Mouse (Mus musculus) NIH3T3 (cell line): ENCODE data around the gene Nfs1.
"Not testable (repeated sequence)": the region's sequence is repeated elsewhere in the genome, so short reads cannot be mapped to it uniquely, and the experiment has no call there.

Experiments used
- DNase-seq: peaks from one replicate; pipeline ENCODE4 v3.0.0-alpha.2; 2012; ENCODE audit warnings: low read depth

The Nfs1 gene

GRCm38 (mm10) chr2:156143953-156144724, at the start of gene Nfs1, which contains the start of gene Romo1:
Gene Nfs1, minus strand, starts transcription at chr2:156144186.
Gene Romo1, plus strand, starts transcription at chr2:156144039.
- DNase-seq = peak; percentile 96

GRCm38 (mm10) chr2:156193066-156193862, 49.3 kb upstream of the Nfs1 start:
- DNase-seq = no peak

DNA sequence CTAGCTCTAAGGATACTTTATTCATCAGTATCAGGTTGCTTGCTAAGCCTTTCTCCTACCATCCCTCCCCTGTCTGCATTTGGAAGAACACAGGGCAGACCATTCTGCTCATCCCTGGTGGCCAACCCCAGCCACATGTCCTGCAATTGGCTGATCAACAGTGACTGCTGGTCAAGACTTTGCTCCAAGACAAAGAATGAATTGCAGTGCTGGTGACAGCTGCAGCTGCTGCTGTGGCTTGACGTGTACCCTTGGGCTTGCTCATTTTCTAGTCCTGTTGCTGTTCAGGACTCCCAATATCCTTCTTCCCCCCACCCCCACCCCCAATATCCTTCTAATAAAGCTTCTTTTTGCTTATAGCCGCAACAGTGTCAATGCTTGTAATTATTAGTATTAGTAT, 48.1 kb upstream of the Nfs1 start:
- no peak for DNase-seq

DNA sequence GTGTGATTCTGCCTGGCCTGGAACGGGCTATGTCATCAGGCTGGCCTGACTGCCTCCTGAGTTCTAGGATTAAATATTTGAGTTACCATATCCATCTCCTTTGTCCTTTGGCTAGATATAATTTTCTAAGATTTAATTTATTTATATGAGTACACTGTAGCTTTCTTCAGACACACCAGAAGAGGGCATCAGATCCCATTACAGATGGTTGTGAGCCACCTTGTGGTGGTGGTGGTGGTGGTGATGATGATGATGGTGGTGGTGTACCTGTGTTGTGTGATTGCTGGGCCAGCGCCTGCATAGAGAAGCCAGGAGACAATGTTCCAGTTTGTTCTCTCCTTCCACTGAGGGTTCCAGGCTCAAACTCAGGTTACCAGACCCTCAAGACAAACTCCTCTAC, 47.6 kb upstream of the Nfs1 start:
- no peak for DNase-seq

DNA sequence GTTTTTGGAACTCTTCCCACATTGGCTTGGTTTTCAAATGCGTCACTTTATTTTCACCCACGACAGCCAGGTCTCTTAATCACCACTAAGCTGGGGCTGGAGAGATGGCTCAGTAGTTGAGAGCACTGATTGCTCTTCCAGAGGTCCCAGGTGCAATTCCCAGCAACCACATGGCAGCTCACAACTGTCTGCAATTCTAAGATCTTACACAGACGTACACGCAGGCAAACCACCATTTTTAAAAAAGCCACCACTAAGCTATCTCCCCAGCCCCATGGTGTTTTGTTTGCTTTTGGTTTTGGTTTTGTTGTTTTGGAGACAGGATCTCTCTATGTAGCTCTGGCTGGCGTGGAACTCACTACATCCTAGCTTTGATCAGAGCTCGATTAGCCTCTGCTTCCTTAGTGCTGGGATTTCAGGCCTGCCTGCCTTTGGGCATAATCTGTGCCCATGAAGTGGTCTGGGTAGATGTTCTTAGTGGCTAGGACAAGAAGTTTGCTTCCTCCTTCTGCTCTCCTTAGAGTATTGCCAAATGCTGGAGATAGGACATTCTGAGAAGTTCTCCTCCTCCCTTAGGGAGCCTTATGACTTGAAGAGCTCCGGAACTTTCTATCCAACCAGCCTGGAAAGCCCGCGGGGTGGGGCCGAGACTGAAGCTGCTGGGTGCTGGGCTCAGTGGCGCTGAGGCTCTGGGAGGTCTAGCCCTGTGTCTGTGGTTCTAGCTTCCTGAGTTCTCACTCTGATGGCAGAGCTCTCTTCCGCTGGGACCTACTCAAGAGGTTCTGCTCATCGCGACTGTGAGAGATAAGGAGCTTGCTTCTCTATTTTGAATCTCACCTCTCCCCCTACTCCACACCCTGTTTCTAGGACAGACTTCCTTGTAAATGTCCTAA, 46.3 kb upstream of the Nfs1 start:
- DNase-seq = no peak

DNA sequence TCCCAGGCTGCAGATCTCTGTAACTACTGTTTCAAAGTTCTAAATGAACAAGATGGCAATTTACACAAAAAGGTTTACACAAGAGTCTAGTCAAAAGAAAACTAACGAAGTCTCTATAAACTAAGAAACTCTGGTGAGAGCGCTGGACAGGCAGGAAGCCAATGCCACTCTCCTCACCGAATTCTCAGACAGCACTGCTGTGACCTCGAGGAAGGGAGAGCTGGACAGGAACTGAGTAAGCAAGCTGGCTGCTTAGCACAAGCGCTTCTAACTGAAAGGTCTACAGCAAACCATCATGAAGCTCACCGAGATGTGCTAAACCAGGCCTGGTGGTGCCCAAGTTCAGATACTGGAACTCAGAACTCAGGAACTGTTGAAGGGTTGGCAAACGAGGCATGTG, 45.3 kb upstream of the Nfs1 start:
- not testable (repeated sequence) for DNase-seq

- no peak for DNase-seq
These were observed 37.6 kb upstream of the Nfs1 start for GRCm38 (mm10) chr2:156181592-156181991.

DNA sequence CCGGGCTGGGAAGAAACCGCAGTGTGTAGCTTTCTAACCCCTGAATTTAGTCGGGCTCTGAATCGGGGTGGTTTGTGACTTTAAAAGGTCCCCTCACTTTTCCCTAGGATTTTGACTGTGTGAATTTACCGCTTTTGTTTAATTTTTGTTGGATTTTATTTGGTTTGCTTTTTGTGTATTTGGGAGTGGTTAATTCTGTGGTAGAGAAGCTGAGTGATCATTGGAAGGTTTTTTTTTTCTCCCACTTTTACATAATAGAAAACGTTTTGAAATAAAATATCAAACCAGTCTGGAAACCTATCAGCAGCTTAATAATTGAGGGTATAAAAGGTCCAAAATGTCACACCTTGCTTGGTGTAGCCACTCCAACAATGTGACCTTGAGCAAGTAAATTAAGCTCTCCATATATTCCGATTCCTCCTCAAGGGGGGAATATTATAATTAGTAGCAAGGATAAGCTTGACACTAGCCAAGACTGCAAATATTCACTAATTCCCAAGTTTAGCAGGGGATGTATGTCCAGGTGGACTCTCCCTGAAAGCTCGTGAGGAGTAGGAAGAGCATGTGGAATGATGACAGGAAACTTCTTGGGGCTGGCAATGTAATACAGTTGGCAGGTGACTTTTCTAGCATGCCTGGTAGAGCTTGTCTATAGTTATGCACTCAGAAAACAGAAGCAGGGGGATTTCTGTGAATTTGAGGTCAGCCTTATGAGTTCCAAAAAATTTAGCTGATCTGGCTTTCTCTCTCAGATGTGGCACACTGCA, 37.0 kb upstream of the Nfs1 start:
- no peak for DNase-seq

DNA sequence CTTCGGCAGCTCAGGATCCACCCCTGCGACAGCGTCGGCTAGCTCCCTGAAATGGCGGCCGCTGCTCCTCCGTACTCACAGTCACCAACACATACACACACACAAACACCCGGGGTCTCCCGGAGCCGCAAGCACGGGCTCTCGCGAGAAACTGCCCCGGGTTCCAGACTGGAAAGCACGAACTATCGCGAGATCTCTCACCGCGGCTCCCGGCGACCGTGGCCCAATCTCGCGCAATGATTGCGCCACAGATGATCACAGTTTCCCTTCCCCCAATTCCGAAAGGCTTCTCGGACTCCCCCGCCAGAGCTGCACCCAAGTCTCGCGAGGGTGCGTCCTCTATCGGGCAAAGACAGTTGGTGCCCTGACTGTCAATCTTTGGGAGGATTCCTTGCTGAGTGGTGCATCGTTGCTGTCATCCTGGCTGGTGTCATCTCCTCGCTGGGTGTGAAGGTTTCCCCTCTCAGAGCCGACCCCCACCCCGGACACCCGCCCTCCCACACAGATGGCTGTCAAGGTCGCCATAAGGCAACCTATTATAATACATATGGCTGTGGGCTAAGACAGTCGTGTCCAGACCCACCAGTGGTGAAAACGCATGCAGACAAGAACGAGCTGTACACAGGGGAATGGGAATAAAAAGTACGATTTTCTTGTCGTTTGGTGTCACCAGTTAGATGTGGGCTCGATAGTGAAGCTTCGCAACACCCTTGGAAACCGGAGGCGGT, 36.3 kb upstream of the Nfs1 start, which contains the start of gene Rbm39:
TSS of gene Rbm39 (minus strand) at position 145 of the 728 bp plus-strand sequence.
- peak; percentile 100 for DNase-seq

GRCm38 (mm10) chr2:156179796-156180093, 35.8 kb upstream of the Nfs1 start:
- DNase-seq = no peak

DNA sequence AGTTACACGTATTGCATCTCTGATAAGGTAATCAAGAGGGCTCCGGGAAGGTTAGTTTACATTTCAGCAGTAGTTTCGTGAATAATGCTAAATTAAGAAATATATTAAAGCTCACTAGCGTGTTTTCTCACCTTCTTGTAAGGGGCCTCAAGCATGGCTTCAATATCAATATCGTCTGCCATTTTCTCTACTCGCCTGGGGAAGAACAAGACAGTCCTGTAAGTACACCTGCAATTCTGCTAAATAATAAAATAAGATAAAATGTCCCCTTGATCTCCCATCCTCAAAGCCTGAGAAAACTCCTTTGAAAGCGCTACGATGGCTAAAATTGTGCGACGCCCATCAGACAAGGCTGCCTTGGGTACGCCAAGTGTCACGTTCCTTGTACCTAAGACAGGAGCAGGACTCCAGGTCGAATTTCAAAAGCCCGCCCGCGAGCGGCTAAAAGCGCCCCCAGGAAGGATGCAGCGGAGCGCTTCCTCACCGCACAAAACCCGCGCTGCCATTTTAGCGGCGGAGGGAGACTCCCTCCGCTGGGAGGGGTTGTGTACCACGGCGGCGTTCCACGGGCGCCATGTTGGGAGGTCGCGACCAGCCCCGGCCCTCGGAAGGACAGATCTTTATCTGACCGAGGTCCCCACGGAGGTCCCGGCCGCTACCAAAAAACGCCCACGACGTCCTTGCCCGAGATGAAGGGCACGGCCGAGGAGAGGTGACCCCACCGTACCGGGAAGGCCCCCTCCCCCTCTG, 35.2 kb upstream of the Nfs1 start:
- peak; percentile 90 for DNase-seq

- DNase-seq = no peak
These were observed 33.7 kb upstream of the Nfs1 start for GRCm38 (mm10) chr2:156177651-156178050.

- no peak for DNase-seq
These were observed 33.1 kb upstream of the Nfs1 start for GRCm38 (mm10) chr2:156177079-156177478.

DNA sequence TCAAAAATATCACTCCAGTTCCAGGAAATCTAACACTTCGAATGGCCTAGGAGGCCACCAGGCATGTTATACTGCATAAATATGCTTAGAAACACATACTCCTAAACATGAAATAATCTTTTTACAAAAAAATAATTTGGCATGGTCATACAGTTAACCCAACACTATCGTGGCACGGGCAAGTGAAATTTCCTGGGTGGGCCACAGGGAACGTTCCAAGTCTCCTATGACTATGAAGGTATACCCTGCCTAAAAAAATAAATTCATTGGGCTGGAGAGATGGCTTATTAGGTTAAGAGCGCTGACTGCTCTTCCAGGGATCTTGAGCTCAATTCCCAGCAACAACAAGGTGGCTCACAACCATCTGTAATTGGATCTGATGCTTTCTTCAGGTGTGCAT, 22.6 kb upstream of the Nfs1 start:
- DNase-seq = no peak

DNA sequence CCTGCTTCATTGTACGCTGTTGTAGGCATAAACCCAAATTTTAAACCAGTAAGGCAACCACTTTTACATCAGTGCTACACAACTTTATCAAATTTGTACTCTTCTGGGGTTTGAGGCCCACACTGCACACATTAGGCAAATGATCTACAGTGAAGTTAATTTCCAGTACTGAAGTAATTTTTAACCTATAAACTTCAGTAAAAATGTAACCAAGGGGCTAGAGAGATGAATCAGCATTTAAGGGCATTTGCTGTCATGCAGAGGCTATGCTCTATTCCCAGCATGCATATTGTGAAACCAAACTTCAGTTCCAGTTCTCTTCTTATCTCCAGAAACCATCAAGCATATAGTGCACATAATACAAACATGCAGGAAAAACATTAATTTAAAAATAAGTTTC, 21.5 kb upstream of the Nfs1 start:
- peak; percentile 43 for DNase-seq

DNA sequence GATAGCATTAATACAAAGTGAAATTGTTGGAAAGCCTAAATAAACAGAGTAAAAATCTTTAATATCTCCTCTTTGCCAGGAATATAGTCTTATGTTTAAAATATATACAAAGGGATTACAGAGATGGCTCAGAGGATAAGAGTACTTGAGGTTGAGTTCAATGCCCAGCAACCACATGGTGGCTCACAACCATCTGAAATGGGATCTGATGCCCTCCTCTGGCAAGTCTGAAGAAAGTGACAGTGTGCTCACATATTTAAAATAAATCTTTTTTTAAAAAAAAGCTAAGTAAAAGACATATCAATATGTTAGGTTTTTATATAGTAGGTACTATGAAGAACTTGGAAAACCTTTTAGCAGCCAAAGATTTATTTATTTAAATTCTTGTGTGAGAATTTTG, 7.6 kb upstream of the Nfs1 start:
- DNase-seq = peak; percentile 35

DNA sequence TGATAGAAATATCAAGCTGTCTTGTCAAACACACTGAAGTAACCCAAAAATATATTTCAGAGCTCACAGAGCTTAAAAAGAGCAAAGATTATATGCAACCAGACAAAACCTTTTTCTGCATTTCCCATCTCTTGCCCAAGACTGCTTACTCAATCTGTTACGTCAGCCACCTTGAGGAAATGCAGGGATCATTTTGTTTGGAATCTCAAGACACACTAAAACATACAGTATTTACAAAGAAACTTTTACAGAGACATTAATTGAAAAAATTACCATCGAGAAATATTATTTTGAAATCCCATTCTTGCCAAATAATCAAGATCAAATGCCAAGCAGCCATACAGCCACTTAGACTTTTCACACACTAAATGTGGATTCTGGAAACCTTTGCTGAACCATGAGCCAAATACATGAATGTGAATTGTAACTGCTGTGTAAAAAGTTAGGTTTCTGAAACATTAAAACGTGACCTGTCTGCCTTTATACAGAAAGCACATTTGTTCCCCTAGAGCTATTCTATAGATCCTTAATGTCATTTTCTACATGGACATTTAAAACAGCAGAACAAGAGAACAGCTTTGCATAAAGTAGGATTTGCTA, 3.4 kb upstream of the Nfs1 start:
- DNase-seq = peak; percentile 42

DNA sequence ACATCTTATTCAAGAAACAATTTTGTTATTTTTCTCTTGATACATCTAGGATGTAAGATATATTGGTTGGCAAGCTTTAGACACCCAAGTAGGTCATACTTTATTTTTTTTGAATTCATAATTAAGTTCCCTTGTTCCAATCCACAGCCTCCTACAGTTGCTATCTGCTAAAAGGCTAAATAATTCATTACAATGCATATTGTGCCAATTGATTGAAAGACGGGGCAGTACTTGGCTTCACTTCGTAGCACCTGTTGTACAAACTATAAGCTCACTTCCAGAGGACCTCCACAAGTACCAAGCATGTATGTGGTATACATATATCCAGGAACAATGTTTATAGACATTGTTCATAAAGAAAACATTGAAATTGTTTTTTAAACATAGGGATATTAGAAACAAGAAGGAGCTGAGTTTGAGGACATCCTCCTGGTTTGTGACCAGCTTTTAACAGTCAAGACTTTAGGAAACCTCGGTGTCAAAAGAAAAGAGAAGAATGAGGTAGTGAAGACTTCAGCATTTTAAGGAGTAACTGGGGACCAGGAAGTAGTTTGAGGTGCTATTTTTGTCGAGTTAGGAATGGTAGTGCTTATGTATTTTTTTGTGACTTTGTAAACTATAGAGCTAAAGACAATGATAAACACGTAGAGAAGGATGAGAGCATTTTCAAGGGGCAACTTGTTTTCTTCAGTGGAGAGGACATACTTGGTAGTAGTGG, 2.4 kb upstream of the Nfs1 start:
- DNase-seq = peak; percentile 28

DNA sequence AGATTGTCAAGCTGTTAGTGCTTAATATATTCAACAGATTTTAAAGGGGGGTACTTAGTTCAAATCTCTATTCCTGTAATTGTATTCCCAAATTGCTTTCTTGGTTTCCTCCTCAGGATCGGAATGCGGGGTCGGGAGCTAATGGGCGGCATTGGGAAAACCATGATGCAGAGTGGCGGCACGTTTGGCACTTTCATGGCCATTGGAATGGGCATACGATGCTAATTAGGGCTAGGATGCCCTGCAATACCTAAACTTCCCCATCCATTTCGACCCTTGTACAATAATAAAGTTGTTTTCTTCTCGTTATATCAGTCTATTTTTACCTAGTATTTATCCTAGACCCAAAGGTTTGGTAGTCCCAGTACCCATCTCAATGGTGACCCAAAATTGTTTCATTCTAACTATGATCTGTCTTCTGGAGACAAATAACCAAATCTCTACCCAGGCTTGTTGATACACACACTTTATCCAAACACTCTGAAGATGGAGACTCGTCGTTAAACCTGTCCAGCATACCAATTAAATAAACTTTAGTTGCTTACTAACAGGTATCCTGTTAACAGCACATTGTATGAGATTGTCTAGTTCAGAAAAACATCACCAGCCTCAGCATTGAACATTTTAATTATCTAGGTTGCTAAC, 1.6 kb upstream of the Nfs1 start:
- DNase-seq = no peak
